Mouse (Mus musculus) liver, embryonic 14.5 days (tissue): ENCODE data around the gene Lpp. TPM values are rescaled to one million over a fixed set of nuclear protein-coding genes. Genes with fewer than 3 reads are reported as not detected.

Experiments used
- ATAC-seq: fragments of 200-750 bp; cut with Nextera tagmentation; 2 replicates; pipeline ENCODE4 v1.8.0; 2017; ENCODE audit warnings: moderate number of reproducible peaks, mild to moderate bottlenecking, moderate library complexity; ENCODE audit not compliant: insufficient read depth
- DNase-seq, 3 experiments: peaks; one replicate each; pipeline ENCODE4 v3.0.0-alpha.2; 2012 to 2013; ENCODE audit warnings: low read depth in 3 of 3, low spot score in 3 of 3
- H3K27ac ChIP-seq: fragments of 300-500 bp; sonication (generic); 2 replicates; pipeline ENCODE4 v1.5.1; 2014; ENCODE audit warnings: moderate library complexity, mild to moderate bottlenecking, control low read depth, inconsistent platforms
- H3K27me3 ChIP-seq: fragments of 300-500 bp; sonication (generic); 2 replicates; pipeline ENCODE4 v1.6.1; 2014; ENCODE audit warnings: mild to moderate bottlenecking, low read length, moderate library complexity; ENCODE audit not compliant: control insufficient read depth, insufficient read depth
- H3K36me3 ChIP-seq: fragments of 300-500 bp; sonication (generic); replicated peaks from 2 replicates; pipeline ENCODE4 v1.6.1; 2014; ENCODE audit warnings: low read depth; ENCODE audit not compliant: control insufficient read depth, insufficient read depth
- H3K4me1 ChIP-seq, 2 experiments: fragments of 200-500 bp in 1 of 2; fragments of 300-500 bp in 1 of 2; sonication (generic) in 1 of 2; replicated peaks; 2 replicates each; pipeline ENCODE4 v1.6.1; 2012 to 2014; ENCODE audit warnings: antibody characterized with exemption in 1 of 2, inconsistent platforms in 1 of 2, low read length in 1 of 2; ENCODE audit not compliant: control insufficient read depth in 2 of 2, insufficient read depth in 2 of 2
- H3K4me2 ChIP-seq: fragments of 300-500 bp; sonication (generic); 2 replicates; pipeline ENCODE4 v1.6.1; 2014; ENCODE audit warnings: low read depth, mild to moderate bottlenecking, control low read depth, moderate library complexity
- H3K4me3 ChIP-seq, 2 experiments: fragments of 200-500 bp in 1 of 2; fragments of 300-500 bp in 1 of 2; sonication (generic) in 1 of 2; 2 replicates each; pipeline ENCODE4 v1.5.1; 2012 to 2014; ENCODE audit warnings: low read depth in 2 of 2, low read length in 2 of 2, mild to moderate bottlenecking in 2 of 2, control low read depth in 1 of 2, inconsistent platforms in 1 of 2, moderate library complexity in 1 of 2; ENCODE audit not compliant: insufficient read depth in 1 of 2
- H3K9ac ChIP-seq: fragments of 300-500 bp; sonication (generic); replicated peaks from 2 replicates; pipeline ENCODE4 v1.6.1; 2014; ENCODE audit warnings: mild to moderate bottlenecking, control low read depth, moderate library complexity
- H3K9me3 ChIP-seq: fragments of 300-500 bp; sonication (generic); 2 replicates; pipeline ENCODE4 v1.6.1; 2016; ENCODE audit warnings: low read length, mixed read lengths; ENCODE audit not compliant: control insufficient read depth
- CTCF ChIP-seq: IDR thresholded peaks from 2 replicates; pipeline ENCODE4 v1.5.1; 2016; ENCODE audit warnings: antibody characterized with exemption, low read depth, control low read depth
- EP300 ChIP-seq: IDR thresholded peaks from 2 replicates; pipeline ENCODE4 v1.6.1; 2016; ENCODE audit warnings: antibody characterized with exemption, low read depth
- WGBS: fragments of 180-500 bp; shearing (Covaris S2); extraction: QIAGEN DNeasy Blood & Tissue Kit; methylation state at CpG from one replicate; pipeline ENCODE4 v1.1.7; 2014; ENCODE audit not compliant: insufficient replicate concordance; 5-methylcytosine and 5-hydroxymethylcytosine counted together
- polyA plus RNA-seq, 2 experiments: library from polyadenylated mRNA; depleted of rRNA in 1 of 2; stranded (reverse) in 1 of 2; unstranded in 1 of 2; fragments of >200 nt; fragmentation: Nextera tagmentation in 1 of 2; extraction: Ambion mirVana in 1 of 2; gene quantifications; 2 replicates each; pipeline versions ENCODE4 v1.2.1 to v1.2.3; 2012 to 2014

Lpp gene
- polyA plus RNA-seq, 2 experiments, result 1.4 to 4.3 TPM

DNA sequence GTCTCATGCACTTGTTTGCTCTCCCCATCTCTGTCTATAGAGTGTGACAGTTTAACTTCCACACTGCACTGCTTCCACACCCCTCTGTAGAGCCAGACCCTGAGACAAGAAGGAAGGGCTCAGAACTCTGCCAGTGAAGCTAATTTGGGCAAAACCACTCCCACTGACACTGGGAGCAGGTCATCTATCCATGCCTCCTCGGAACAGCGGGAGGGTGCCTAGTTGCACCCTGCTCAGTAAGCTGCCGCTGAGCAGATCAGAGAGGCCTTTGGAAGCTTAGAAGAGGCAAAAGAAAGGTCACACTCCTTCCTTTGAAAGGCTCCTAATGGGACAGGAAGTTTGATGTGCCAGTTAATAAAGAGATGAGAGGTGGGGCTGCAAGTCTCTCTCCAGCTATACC, 39.5 kb upstream of the Lpp start:
- Histone ChIP-seq H3K27ac (no peak overlapping the region), H3K4me1 (peaks cover 0 to 5% of the 10 kb centered on the region in 2 experiments; a peak in 2 of 4 replicates), H3K27me3 (no peaks in the 10 kb centered on the region), H3K9ac (no peak overlapping the region), H3K4me3 (no peak overlapping the region), H3K4me2 (no peak overlapping the region), H3K36me3 (no peaks in the 10 kb centered on the region), H3K9me3 (no peaks in the 10 kb centered on the region)
- WGBS, result 60% methylated on average over 3 of the region's 3 CpGs
- DNase-seq (no peak), ATAC-seq (no peak)
- TF ChIP-seq CTCF (no peak), EP300 (no peak)

DNA sequence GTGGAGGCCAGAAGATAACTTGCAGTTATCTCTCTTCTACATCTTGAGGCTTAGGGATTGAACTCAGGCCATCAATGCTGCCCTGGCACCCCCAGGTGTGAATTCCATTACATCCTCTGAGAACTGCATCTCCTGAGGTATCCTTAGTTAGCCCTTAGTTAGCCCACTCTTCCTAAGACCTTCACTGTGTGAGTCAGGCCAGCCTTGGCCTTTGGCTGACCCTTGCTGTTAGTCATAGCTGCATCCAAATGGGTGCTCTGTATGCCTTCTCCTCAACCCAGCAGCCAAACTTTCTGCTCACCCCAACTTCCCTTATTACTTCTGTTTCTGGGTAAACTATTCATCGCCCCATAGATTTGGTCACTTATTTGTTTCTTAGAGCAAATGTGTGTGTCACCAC, 31.6 kb upstream of the Lpp start:
- WGBS, result 71% methylated on average over 1 of the region's 1 CpGs

DNA sequence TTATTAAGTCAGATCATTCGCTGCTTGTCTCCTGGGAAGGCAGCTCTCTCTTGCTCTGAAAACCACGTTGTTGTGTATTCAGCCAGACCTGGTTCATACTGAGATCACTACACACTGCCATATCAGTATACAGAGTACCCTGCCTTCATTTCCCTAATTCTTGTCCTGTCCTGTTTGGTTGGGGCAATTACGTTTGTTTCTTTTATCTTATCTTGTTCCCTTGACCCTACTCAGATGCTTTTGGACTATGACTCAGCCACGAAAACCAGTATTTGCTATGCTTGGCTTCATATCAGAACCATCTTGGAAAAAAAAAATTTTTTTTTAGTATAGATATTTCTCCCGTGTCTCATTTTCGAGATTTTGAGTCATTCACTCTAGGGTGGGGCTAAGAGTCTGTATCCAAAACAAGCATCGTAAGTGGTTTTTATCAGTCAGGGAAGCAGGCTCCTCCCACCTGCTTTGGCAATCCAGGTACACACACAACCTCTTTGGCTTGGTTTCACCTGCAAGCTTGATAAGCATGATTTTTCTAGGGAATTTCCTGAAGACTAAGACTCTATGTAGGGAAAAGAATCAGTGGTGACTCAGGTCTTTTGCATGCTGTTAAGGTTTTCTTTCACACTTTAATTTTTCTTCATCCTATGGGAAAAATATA, 29.1 kb upstream of the Lpp start:
- WGBS, result 36% methylated on average over 7 of the region's 7 CpGs
- Histone ChIP-seq H3K4me2 (no peak overlapping the region), H3K27ac (no peak overlapping the region), H3K36me3 (no peaks in the 10 kb centered on the region), H3K4me3 (no peak overlapping the region), H3K27me3 (no peaks in the 10 kb centered on the region), H3K9me3 (no peaks in the 10 kb centered on the region), H3K9ac (no peak overlapping the region), H3K4me1 (no peaks in the 10 kb centered on the region)
- ATAC-seq (no peak), DNase-seq (no peak)
- no peak for TF ChIP-seq EP300
- no peak for TF ChIP-seq CTCF

More for the DNA sequence above, 31.6 kb upstream of the Lpp start:
- no peak overlapping the region for H3K4me3 ChIP-seq
- TF ChIP-seq CTCF (no peak), EP300 (no peak)
- no peak overlapping the region for H3K4me2 ChIP-seq
- no peak overlapping the region for H3K9ac ChIP-seq
- H3K4me1 ChIP-seq, result no peaks in the 10 kb centered on the region
- ATAC-seq (no peak), DNase-seq (no peak)
- no peaks in the 10 kb centered on the region for H3K27me3 ChIP-seq
- no peaks in the 10 kb centered on the region for H3K36me3 ChIP-seq
- H3K9me3 ChIP-seq, result no peaks in the 10 kb centered on the region
- H3K27ac ChIP-seq, result no peak overlapping the region

DNA sequence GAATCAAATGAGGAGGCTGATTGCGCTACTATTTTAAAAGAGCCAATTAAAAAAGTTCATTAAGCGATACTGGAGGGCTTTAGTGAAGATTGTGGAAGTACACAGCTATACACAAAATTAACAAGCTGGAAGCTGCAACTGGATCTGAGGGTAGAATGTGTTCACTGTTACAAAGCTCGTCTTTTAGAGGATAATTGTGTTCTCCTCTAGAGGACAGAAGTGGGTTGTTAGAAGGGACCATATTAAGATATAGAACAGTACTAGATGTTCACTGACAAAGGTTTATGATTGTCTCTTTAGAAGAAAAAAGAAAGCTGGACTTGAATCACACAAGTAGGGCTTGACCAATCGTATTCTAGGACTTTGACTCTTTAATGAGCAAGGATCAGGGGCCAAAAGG, 27.4 kb upstream of the Lpp start:
- Histone ChIP-seq H3K27ac (no peak overlapping the region), H3K4me3 (no peak overlapping the region), H3K9ac (no peak overlapping the region), H3K9me3 (no peaks in the 10 kb centered on the region), H3K4me1 (no peaks in the 10 kb centered on the region), H3K27me3 (no peaks in the 10 kb centered on the region), H3K36me3 (no peaks in the 10 kb centered on the region), H3K4me2 (no peak overlapping the region)
- TF ChIP-seq CTCF, result no peak
- TF ChIP-seq EP300, result no peak
- ATAC-seq (no peak), DNase-seq (no peak)
- WGBS, result 58% methylated on average over 4 of the region's 4 CpGs

DNA sequence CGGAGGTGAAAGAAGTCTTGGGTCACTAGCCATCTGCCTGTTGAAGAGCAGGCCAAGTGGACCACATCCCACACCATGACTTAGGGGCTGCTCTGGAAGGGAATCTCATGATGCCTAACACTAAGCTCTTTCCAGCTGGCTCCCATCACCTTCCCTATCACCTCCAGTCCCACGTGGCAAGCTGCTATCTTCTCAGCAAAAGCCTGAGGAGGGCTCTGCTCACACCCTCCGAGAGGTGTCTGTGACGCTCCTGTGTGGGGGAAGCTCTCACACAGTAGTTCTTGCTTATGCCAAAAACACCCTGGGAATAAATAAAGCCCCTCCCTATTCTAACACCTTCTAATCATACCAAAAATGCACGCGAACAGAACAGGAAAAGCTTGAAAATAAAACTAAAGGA, 26.2 kb upstream of the Lpp start:
- H3K9me3 ChIP-seq, result no peaks in the 10 kb centered on the region
- no peak overlapping the region for H3K4me2 ChIP-seq
- no peak for DNase-seq
- no peak for TF ChIP-seq EP300
- no peak overlapping the region for H3K4me3 ChIP-seq
- H3K9ac ChIP-seq, result no peak overlapping the region
- no peaks in the 10 kb centered on the region for H3K36me3 ChIP-seq
- H3K27me3 ChIP-seq, result no peaks in the 10 kb centered on the region
- no peak for ATAC-seq
- H3K4me1 ChIP-seq, result no peaks in the 10 kb centered on the region
- WGBS, result 45% methylated on average over 6 of the region's 6 CpGs
- no peak overlapping the region for H3K27ac ChIP-seq
